In the genomic region with DNA sequence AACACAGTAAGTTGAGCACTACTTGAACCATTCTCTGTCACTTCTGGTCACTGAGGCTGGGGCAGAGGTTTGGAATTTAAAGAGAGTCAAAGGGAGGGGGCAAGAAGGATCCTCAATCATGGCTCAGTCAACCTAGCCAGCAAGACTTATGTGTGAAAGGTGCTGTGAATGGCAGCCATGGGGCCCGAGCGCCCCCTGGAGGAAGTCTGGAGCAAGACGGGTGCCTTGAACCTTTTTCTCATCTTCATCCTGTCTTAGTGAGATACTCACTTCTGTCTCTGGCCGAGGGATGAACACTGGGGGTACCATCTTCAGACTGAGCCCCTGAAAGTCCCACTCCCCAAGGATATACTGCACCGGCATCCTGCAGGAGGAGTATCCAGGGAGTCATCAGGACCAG, we compare ENCODE assay signal across 9 mouse cellular contexts. TPM values are rescaled to one million over a fixed set of nuclear protein-coding genes. Genes with fewer than 3 reads are reported as not detected.
A peak's percentile ranks its signal among the peaks of the same experiment; 100 is the strongest.
DNase-seq lines count a peak whose midpoint lies in the region; ATAC-seq and TF ChIP-seq lines count a peak whose summit lies in the region.
"Had no signal": no experiment of that assay in that cellular context is flagged by ENCODE, and none has a peak within 500 bp of the region (broad histone marks: within the 10 kb centered on the region; RNA-seq: fewer than 3 reads in every experiment).

No protein-coding gene starts in this region.

- peaks cover under 1% of the 10 kb centered on the region; the same call in 1 of the 2 replicates for H3K27me3 ChIP-seq in heart, embryonic 11.5 days (ENCODE audit: control insufficient read depth, insufficient read depth, low read length)
- H3K27me3 ChIP-seq in G1E (ENCODE audit: insufficient read depth, low read length): no peaks in the 10 kb centered on the region
- no peaks in the 10 kb centered on the region for H3K27me3 ChIP-seq in spleen, adult 2 months (ENCODE audit: control insufficient read depth, insufficient read depth, low read length)
- H3K27me3 ChIP-seq: embryonic facial prominence, embryonic 12.5 days had no signal

- peak; percentile 74 to 87 for DNase-seq in heart, adult 18-20 months
- DNase-seq in G1E (ENCODE audit: low spot score): peak; percentile 37
- peak; percentile 80 for DNase-seq in c-Kit-positive CD71-positive TER-119-positive erythroid progenitor cells, embryonic 14.5 days (ENCODE audit: low spot score)
- peak; percentile 62 to 77 for DNase-seq in frontal cortex, postnatal 36 days (ENCODE audit: low spot score in 2 of 2)
- DNase-seq in layer of hippocampus, adult 11-12 months (ENCODE audit: low spot score): peak; percentile 77
- peak; percentile 77 for DNase-seq in lung, postnatal 25 days (ENCODE audit: low spot score)
- DNase-seq in spleen, adult 2 months (ENCODE audit: low read depth in 1 of 2, low spot score in 2 of 2): peak; percentile 47 to 71

- H3K4me1 ChIP-seq in heart, embryonic 11.5 days (ENCODE audit: control insufficient read depth, insufficient read depth, low read length): no peaks in the 10 kb centered on the region; the same call in 1 of the 2 replicates
- peaks cover 88% of the 10 kb centered on the region for H3K4me1 ChIP-seq in G1E (ENCODE audit: insufficient read depth, low read depth, low read length)
- peaks cover 4% of the 10 kb centered on the region; the same call in 1 of the 2 replicates for H3K4me1 ChIP-seq in spleen, adult 2 months (ENCODE audit: control insufficient read depth, insufficient read depth, insufficient read length)

- H3K27ac ChIP-seq in heart, embryonic 11.5 days (ENCODE audit: low read depth, low read length): no peak overlapping the region
- H3K27ac ChIP-seq in spleen, adult 2 months (ENCODE audit: insufficient read depth, low read length): no peak overlapping the region
- H3K27ac ChIP-seq: embryonic facial prominence, embryonic 12.5 days had no signal

- peak; percentile 94 for TF ChIP-seq CTCF in G1E (IDR thresholded peaks at IDR 0.05; ENCODE audit: low read depth, low read length)
- peak; percentile 99 for TF ChIP-seq CTCF in spleen, adult 2 months (IDR thresholded peaks at IDR 0.05; ENCODE audit: extremely low read depth, insufficient read depth, insufficient read length, insufficient replicate concordance)

- H3K9me3 ChIP-seq in heart, embryonic 11.5 days (replicated peaks; ENCODE audit: control insufficient read depth, low read length): no peaks in the 10 kb centered on the region
- no peaks in the 10 kb centered on the region for H3K9me3 ChIP-seq in G1E (replicated peaks)
- H3K9me3 ChIP-seq: embryonic facial prominence, embryonic 12.5 days had no signal

- H3K9ac ChIP-seq in heart, embryonic 11.5 days (ENCODE audit: low read depth, low read length): no peak overlapping the region
- H3K9ac ChIP-seq: embryonic facial prominence, embryonic 12.5 days had no signal

- 10% methylated on average over 5 of the region's 5 CpGs for WGBS in heart, embryonic 11.5 days (ENCODE audit: insufficient replicate concordance)
- WGBS in spleen, adult 2 months: 8% methylated on average over 5 of the region's 5 CpGs

- no peak for TF ChIP-seq POLR2A in spleen, adult 2 months (IDR thresholded peaks at IDR 0.05; ENCODE audit: low read depth, low read length)

- no peak for ATAC-seq in heart, embryonic 11.5 days (replicated peaks; ENCODE audit: insufficient number of reproducible peaks, low FRiP score, low TSS enrichment)
- no peak; the same call in 1 of the 2 replicates for ATAC-seq in G1E (ENCODE audit: extremely low read depth, insufficient number of reproducible peaks, low FRiP score, poor library complexity, severe bottlenecking)

- H3K36me3 ChIP-seq in heart, embryonic 11.5 days (ENCODE audit: control insufficient read depth, insufficient read depth, low read length): peaks cover 5% of the 10 kb centered on the region; the same call in 1 of the 2 replicates
- H3K36me3 ChIP-seq in G1E (replicated peaks): peaks cover 59% of the 10 kb centered on the region
- H3K36me3 ChIP-seq in spleen, adult 2 months (ENCODE audit: control insufficient read depth, insufficient read depth, low read length): no peaks in the 10 kb centered on the region

- H3K4me2 ChIP-seq in heart, embryonic 11.5 days: no peak overlapping the region
- H3K4me2 ChIP-seq: embryonic facial prominence, embryonic 12.5 days had no signal

- no peak overlapping the region for H3K4me3 ChIP-seq in heart, embryonic 11.5 days (ENCODE audit: low read depth, low read length)
- H3K4me3 ChIP-seq in G1E (ENCODE audit: low read depth, low read length): no peak overlapping the region; the same call in 1 of the 2 replicates
- H3K4me3 ChIP-seq in spleen, adult 2 months (ENCODE audit: extremely low read depth, insufficient read depth, insufficient read length): no peak overlapping the region
- H3K4me3 ChIP-seq: embryonic facial prominence, embryonic 12.5 days had no signal

RNA-seq across cellular contexts. Expression of a gene that starts 2.2 kb away (rescaled TPM):
- total RNA-seq in heart, adult 18-20 months (2021): 10 to 100 TPM; 20.4 to 22.7 TPM
- 10.6 and 12.1 TPM in 2 replicates for polyA plus RNA-seq in heart, embryonic 11.5 days (2014; fragmentation: Nextera tagmentation; extraction: Ambion mirVana)
- total RNA-seq in G1E (2014; fragmentation: Nextera tagmentation): 29.6 and 42.6 TPM in 2 replicates
- 35.6 and 48.6 TPM in 2 replicates for total RNA-seq in G1E (2017)
- 9.4 and 11.0 TPM in 2 replicates for polyA plus RNA-seq in G1E (2012)
- polyA plus RNA-seq in spleen, adult 2 months (2012; rRNA removed): 11.0 and 12.2 TPM in 2 replicates

RNA-seq across cellular contexts. Expression of a gene that starts 4.5 kb away (rescaled TPM):
- total RNA-seq in heart, adult 18-20 months (2021): 1 to 10 TPM; 3.5 to 5.3 TPM
- 0.66 and 0.92 TPM in 2 replicates for polyA plus RNA-seq in heart, embryonic 11.5 days (2014; fragmentation: Nextera tagmentation; extraction: Ambion mirVana)
- total RNA-seq in G1E (2014; fragmentation: Nextera tagmentation) (1.3 TPM in 1 of 2 replicates, not detected in the other), G1E (2017) (0.64 and 0.76 TPM in 2 replicates)
- polyA plus RNA-seq in G1E (2012): 0.29 and 0.46 TPM in 2 replicates
- 0.29 and 0.50 TPM in 2 replicates for polyA plus RNA-seq in spleen, adult 2 months (2012; rRNA removed)

RNA-seq across cellular contexts. Expression of a gene that starts 40.1 kb away (rescaled TPM):
- total RNA-seq in heart, adult 18-20 months (2021): 100 to 1,000 TPM; 120 to 131 TPM
- 7.7 and 8.8 TPM in 2 replicates for polyA plus RNA-seq in heart, embryonic 11.5 days (2014; fragmentation: Nextera tagmentation; extraction: Ambion mirVana)
- total RNA-seq in G1E (2014; fragmentation: Nextera tagmentation) (106 TPM in 2 replicates), G1E (2017) (22.1 and 24.7 TPM in 2 replicates)
- polyA plus RNA-seq in G1E (2012): 151 and 158 TPM in 2 replicates
- polyA plus RNA-seq in spleen, adult 2 months (2012; rRNA removed): 9.3 and 13.3 TPM in 2 replicates

RNA-seq across cellular contexts. Expression of a gene that starts 46.2 kb away (rescaled TPM):
- 10 to 100 TPM; 29.4 to 30.3 TPM for total RNA-seq in heart, adult 18-20 months (2021)
- 5.8 and 9.0 TPM in 2 replicates for polyA plus RNA-seq in heart, embryonic 11.5 days (2014; fragmentation: Nextera tagmentation; extraction: Ambion mirVana)
- total RNA-seq in G1E (2014; fragmentation: Nextera tagmentation) (41.5 and 66.3 TPM in 2 replicates), G1E (2017) (99.8 and 115 TPM in 2 replicates)
- 60.1 and 72.6 TPM in 2 replicates for polyA plus RNA-seq in G1E (2012)
- 28.0 and 29.7 TPM in 2 replicates for polyA plus RNA-seq in spleen, adult 2 months (2012; rRNA removed)

Comparison
In these comparisons a context has a peak if more than half of its experiments do, and no peak if none do; other contexts are left out.
1. RNA of a gene that starts 40.1 kb away (polyA plus RNA-seq): 151 to 158 TPM in G1E; 9.3 to 13.3 TPM in spleen, adult 2 months and 7.7 to 8.8 TPM in heart, embryonic 11.5 days; every median in the first group is over 10 times any median in the second.
2. Peak in every context shown above with its lines, with median percentiles within 50 percentile points of each other: DNase-seq.